Mouse (Mus musculus) MEL (cell line): ENCODE measurements around the gene Btbd6. TPM values are rescaled to one million over a fixed set of nuclear protein-coding genes. Genes with fewer than 3 reads are reported as not detected.

ENCODE experiments used
- DNase-seq: peaks from one replicate; pipeline ENCODE4 v3.0.0; 2011; ENCODE audit warnings: low read depth, low spot score
- H3K27ac ChIP-seq: 2 replicates; pipeline ENCODE4 v1.5.1; 2012; ENCODE audit warnings: low read depth, mild to moderate bottlenecking, control low read depth, low read length, moderate library complexity; ENCODE audit not compliant: control insufficient read depth
- H3K27me3 ChIP-seq, 2 experiments: fragments of 150-350 bp in 1 of 2; sonication (generic) in 1 of 2; 2 replicates each; pipeline ENCODE4 v1.6.1; 2012; ENCODE audit warnings: low read length in 2 of 2, mild to moderate bottlenecking in 2 of 2, improper control_type of control experiment in 1 of 2, moderate library complexity in 1 of 2; ENCODE audit not compliant: insufficient read depth in 2 of 2, control insufficient read depth in 1 of 2
- H3K36me3 ChIP-seq, 2 experiments: 2 replicates each; pipeline ENCODE4 v1.6.1; 2012 to 2014; ENCODE audit warnings: low read length in 2 of 2, improper control_type of control experiment in 1 of 2, inconsistent platforms in 1 of 2, mild to moderate bottlenecking in 1 of 2; ENCODE audit not compliant: insufficient read depth in 2 of 2, control insufficient read depth in 1 of 2
- H3K4me1 ChIP-seq, 2 experiments: fragments of 150-350 bp in 1 of 2; sonication (generic) in 1 of 2; 2 replicates each; pipeline ENCODE4 v1.6.1; 2012; ENCODE audit warnings: low read length in 2 of 2, improper control_type of control experiment in 1 of 2, mild to moderate bottlenecking in 1 of 2; ENCODE audit not compliant: insufficient read depth in 2 of 2, control insufficient read depth in 1 of 2
- H3K4me3 ChIP-seq, 2 experiments: fragments of 150-350 bp in 1 of 2; sonication (generic) in 1 of 2; 2 replicates each; pipeline ENCODE4 v1.5.1; 2012; ENCODE audit warnings: low read depth in 2 of 2, low read length in 2 of 2, mild to moderate bottlenecking in 2 of 2, moderate library complexity in 2 of 2, control low read depth in 1 of 2, improper control_type of control experiment in 1 of 2; ENCODE audit not compliant: control insufficient read depth in 1 of 2, insufficient read depth in 1 of 2
- H3K79me2 ChIP-seq: 2 replicates; pipeline ENCODE4 v1.6.1; 2012; ENCODE audit warnings: mild to moderate bottlenecking, low read length, moderate library complexity; ENCODE audit not compliant: control insufficient read depth, poor library complexity, insufficient read depth
- H3K9ac ChIP-seq: 2 replicates; pipeline ENCODE4 v1.6.1; 2012; ENCODE audit warnings: low read depth, mild to moderate bottlenecking, control low read depth, low read length, moderate library complexity; ENCODE audit not compliant: control insufficient read depth, poor library complexity, severe bottlenecking
- H3K9me3 ChIP-seq: fragments of 150-350 bp; sonication (generic); replicated peaks from 2 replicates; pipeline ENCODE4 v1.6.1; 2012; ENCODE audit warnings: mild to moderate bottlenecking, low read length, improper control_type of control experiment, moderate library complexity; ENCODE audit not compliant: insufficient read depth
- BHLHE40 ChIP-seq: IDR thresholded peaks from 2 replicates; pipeline ENCODE4 v1.6.1; 2012; ENCODE audit warnings: low read depth, mild to moderate bottlenecking, inconsistent platforms, low read length, improper control_type of control experiment, borderline replicate concordance
- CHD1 ChIP-seq: IDR thresholded peaks from 2 replicates; pipeline ENCODE4 v1.6.1; 2012; ENCODE audit warnings: low read depth, mild to moderate bottlenecking, inconsistent platforms, low read length, improper control_type of control experiment
- CTCF ChIP-seq, 3 experiments: IDR thresholded peaks in 2 of 3; conservative IDR thresholded peaks in 1 of 3; 2 replicates each; pipeline ENCODE4 v1.5.1; 2011 to 2012; ENCODE audit warnings: low read length in 3 of 3, low read depth in 2 of 3, mild to moderate bottlenecking in 2 of 3, improper control_type of control experiment in 1 of 3, inconsistent platforms in 1 of 3, mixed read lengths in 1 of 3, moderate library complexity in 1 of 3; ENCODE audit not compliant: control insufficient read depth in 1 of 3, insufficient read depth in 1 of 3, poor library complexity in 1 of 3, severe bottlenecking in 1 of 3
- E2F4 ChIP-seq: IDR thresholded peaks from 2 replicates; pipeline ENCODE4 v1.6.1; 2011; ENCODE audit warnings: low read depth, low read length, improper control_type of control experiment, borderline replicate concordance
- ELF1 ChIP-seq: IDR thresholded peaks from 2 replicates; pipeline ENCODE4 v1.6.1; 2014; ENCODE audit warnings: low read depth, mild to moderate bottlenecking, inconsistent platforms, low read length, improper control_type of control experiment, moderate library complexity
- EP300 ChIP-seq, 2 experiments: IDR thresholded peaks; 2 replicates each; pipeline ENCODE4 v1.6.1; 2011; ENCODE audit warnings: improper control_type of control experiment in 2 of 2, low read length in 2 of 2, low read depth in 1 of 2, mild to moderate bottlenecking in 1 of 2
- ETS1 ChIP-seq: IDR thresholded peaks from 2 replicates; pipeline ENCODE4 v1.6.1; 2012; ENCODE audit warnings: low read depth, mild to moderate bottlenecking, inconsistent platforms, low read length, improper control_type of control experiment, moderate library complexity
- GABPA ChIP-seq: IDR thresholded peaks from 2 replicates; pipeline ENCODE4 v1.6.1; 2012; ENCODE audit warnings: low read depth, mild to moderate bottlenecking, inconsistent platforms, low read length, improper control_type of control experiment, moderate library complexity
- GATA1 ChIP-seq: IDR thresholded peaks from 2 replicates; pipeline ENCODE4 v1.6.1; 2011; ENCODE audit warnings: low read depth, low read length, improper control_type of control experiment
- HCFC1 ChIP-seq: IDR thresholded peaks from 2 replicates; pipeline ENCODE4 v1.6.1; 2012; ENCODE audit warnings: low read depth, mild to moderate bottlenecking, inconsistent platforms, low read length, improper control_type of control experiment, moderate library complexity
- JUND ChIP-seq: IDR thresholded peaks from 2 replicates; pipeline ENCODE4 v1.6.1; 2011; ENCODE audit warnings: low read depth, mild to moderate bottlenecking, improper control_type of control experiment, low read length
- MAFK ChIP-seq: IDR thresholded peaks from 2 replicates; pipeline ENCODE4 v1.6.1; 2011; ENCODE audit warnings: low read depth, mild to moderate bottlenecking, low read length, improper control_type of control experiment, borderline replicate concordance
- MAX ChIP-seq: IDR thresholded peaks from 2 replicates; pipeline ENCODE4 v1.6.1; 2011; ENCODE audit warnings: low read length, improper control_type of control experiment
- MAZ ChIP-seq: IDR thresholded peaks from 2 replicates; pipeline ENCODE4 v1.6.1; 2012; ENCODE audit warnings: low read depth, mild to moderate bottlenecking, inconsistent platforms, low read length, improper control_type of control experiment
- MEF2A ChIP-seq: IDR thresholded peaks from 2 replicates; pipeline ENCODE4 v1.6.1; 2014; ENCODE audit warnings: low read depth, mild to moderate bottlenecking, inconsistent platforms, low read length, improper control_type of control experiment; ENCODE audit not compliant: poor library complexity, insufficient replicate concordance, severe bottlenecking; ENCODE audit errors: extremely low read depth
- MYB ChIP-seq: IDR thresholded peaks from 2 replicates; pipeline ENCODE4 v1.6.1; 2011; ENCODE audit warnings: mild to moderate bottlenecking, low read depth, low read length, improper control_type of control experiment
- NRF1 ChIP-seq: IDR thresholded peaks from 2 replicates; pipeline ENCODE4 v1.6.1; 2014; ENCODE audit warnings: low read depth, mild to moderate bottlenecking, inconsistent platforms, low read length, improper control_type of control experiment, moderate library complexity; ENCODE audit not compliant: poor library complexity, insufficient read depth, severe bottlenecking
- POLR2AphosphoS2 ChIP-seq: IDR thresholded peaks from 2 replicates; pipeline ENCODE4 v1.6.1; 2011; ENCODE audit warnings: low read length, improper control_type of control experiment
- POLR2AphosphoS5 ChIP-seq: IDR thresholded peaks from 2 replicates; pipeline ENCODE4 v1.6.1; 2012; ENCODE audit warnings: low read depth, borderline replicate concordance, mild to moderate bottlenecking, inconsistent platforms, low read length, moderate library complexity, mixed read lengths
- RAD21 ChIP-seq: IDR thresholded peaks from 2 replicates; pipeline ENCODE4 v1.6.1; 2011; ENCODE audit warnings: mild to moderate bottlenecking, low read depth, low read length, improper control_type of control experiment
- RCOR1 ChIP-seq: IDR thresholded peaks from 2 replicates; pipeline ENCODE4 v1.6.1; 2012; ENCODE audit warnings: low read depth, mild to moderate bottlenecking, inconsistent platforms, low read length, improper control_type of control experiment
- SIN3A ChIP-seq: IDR thresholded peaks from 2 replicates; pipeline ENCODE4 v1.6.1; 2012; ENCODE audit warnings: low read length, improper control_type of control experiment, inconsistent platforms
- SMC3 ChIP-seq: IDR thresholded peaks from 2 replicates; pipeline ENCODE4 v1.6.1; 2011; ENCODE audit warnings: low read depth, low read length, improper control_type of control experiment
- TAL1 ChIP-seq: IDR thresholded peaks from 2 replicates; pipeline ENCODE4 v1.6.1; 2012; ENCODE audit warnings: mild to moderate bottlenecking, inconsistent platforms, low read length, moderate library complexity, mixed read lengths
- TBP ChIP-seq: IDR thresholded peaks from 2 replicates; pipeline ENCODE4 v1.8.0; 2011; ENCODE audit warnings: low read depth, low read length, improper control_type of control experiment
- TCF12 ChIP-seq: IDR thresholded peaks from 2 replicates; pipeline ENCODE4 v1.6.1; 2014; ENCODE audit warnings: low read depth, mild to moderate bottlenecking, inconsistent platforms, low read length, improper control_type of control experiment, moderate library complexity
- UBTF ChIP-seq: IDR thresholded peaks from 2 replicates; pipeline ENCODE4 v1.6.1; 2012; ENCODE audit warnings: low read depth, mild to moderate bottlenecking, inconsistent platforms, low read length, improper control_type of control experiment, moderate library complexity, borderline replicate concordance; ENCODE audit not compliant: insufficient read depth
- USF1 ChIP-seq: IDR thresholded peaks from 2 replicates; pipeline ENCODE4 v1.6.1; 2014; ENCODE audit warnings: low read depth, mild to moderate bottlenecking, inconsistent platforms, low read length, improper control_type of control experiment, moderate library complexity
- USF2 ChIP-seq, 2 experiments: IDR thresholded peaks; 2 replicates each; pipeline ENCODE4 v1.6.1; 2011 to 2012; ENCODE audit warnings: improper control_type of control experiment in 2 of 2, low read length in 2 of 2, borderline replicate concordance in 1 of 2, inconsistent platforms in 1 of 2, low read depth in 1 of 2, mild to moderate bottlenecking in 1 of 2; ENCODE audit not compliant: insufficient read depth in 1 of 2
- ZC3H11A ChIP-seq: IDR thresholded peaks from 2 replicates; pipeline ENCODE4 v1.6.1; 2012; ENCODE audit warnings: low read depth, mild to moderate bottlenecking, inconsistent platforms, low read length, improper control_type of control experiment
- ZKSCAN1 ChIP-seq: IDR thresholded peaks from 2 replicates; pipeline ENCODE4 v1.6.1; 2012; ENCODE audit warnings: low read depth, mild to moderate bottlenecking, inconsistent platforms, low read length, improper control_type of control experiment, moderate library complexity
- ZMIZ1 ChIP-seq: IDR thresholded peaks from 2 replicates; pipeline ENCODE4 v1.6.1; 2012; ENCODE audit warnings: low read depth, mild to moderate bottlenecking, inconsistent platforms, low read length, improper control_type of control experiment, moderate library complexity
- ZNF384 ChIP-seq: IDR thresholded peaks from 2 replicates; pipeline ENCODE4 v1.6.1; 2012; ENCODE audit warnings: low read depth, mild to moderate bottlenecking, inconsistent platforms, low read length, improper control_type of control experiment
- polyA plus RNA-seq, 2 experiments: library from polyadenylated mRNA; stranded (reverse) in 1 of 2; unstranded in 1 of 2; fragments of >175 nt in 1 of 2; fragments of >200 nt in 1 of 2; gene quantifications; 2 replicates each; pipeline versions ENCODE4 v1.2.1 to v1.2.4; 2012; ENCODE audit warnings: low replicate concordance in 2 of 2, low read depth in 1 of 2; ENCODE audit not compliant: insufficient read length in 2 of 2, insufficient read depth in 1 of 2, missing spikeins in 1 of 2
- total RNA-seq: library from RNA; depleted of rRNA; stranded (reverse); fragments of 300-350 nt; gene quantifications from 2 replicates; pipeline ENCODE4 v1.2.3, GENCODE M21; 2012

Btbd6 gene
- total and polyA plus RNA-seq, 3 experiments: 1.8 to 3.0 TPM; not detected in 1

GRCm38 (mm10) chr12:112941776-112942713, 34.2 kb upstream of the Btbd6 start, which contains the start of gene Nudt14:
Gene Nudt14, minus strand, starts transcription at chr12:112942124.
- Histone ChIP-seq H3K27ac (peak within 1 kb of the TSS; percentile 55), H3K27me3 (no peaks in the 10 kb centered on the region)
- no peak for TF ChIP-seq MEF2A
- peak; percentile 2; the same call in 1 of the 2 replicates for TF ChIP-seq ELF1
- no peak for TF ChIP-seq JUND
- peak; percentile 70 for TF ChIP-seq TBP
- 0 out of 2 replicates have a peak, but pooled peaks have one; percentile 31 for TF ChIP-seq GABPA
- no peak for TF ChIP-seq USF2 (IDR thresholded peaks at IDR 0.05; ENCODE audit: borderline replicate concordance in 1 of 2, insufficient read depth in 1 of 2, low read depth in 1 of 2, low read length in 2 of 2)
- TF ChIP-seq POLR2AphosphoS5: no peak
- TF ChIP-seq SMC3: 0 out of 2 replicates have a peak, but pooled peaks have one; percentile 18
- TF ChIP-seq HCFC1: peak; percentile 64
- 0 out of 2 replicates have a peak, but pooled peaks have one; percentile 18 for TF ChIP-seq ZC3H11A
- TF ChIP-seq UBTF: no peak
- TF ChIP-seq POLR2AphosphoS2: peak; percentile 79; the same call in 1 of the 2 replicates
- TF ChIP-seq ZNF384: no peak
- peak; percentile 67 for TF ChIP-seq NRF1
- TF ChIP-seq TAL1: no peak
- TF ChIP-seq USF1: no peak
- no peak for TF ChIP-seq GATA1
- TF ChIP-seq TCF12: peak; percentile 74
- no peak; the same call in 1 of the 2 replicates for TF ChIP-seq RCOR1
- 0 out of 2 replicates have a peak, but pooled peaks have one; percentile 26 for TF ChIP-seq ETS1
- no peak for TF ChIP-seq CHD1
- TF ChIP-seq EP300 (IDR thresholded peaks at IDR 0.05; ENCODE audit: low read depth in 1 of 2, low read length in 2 of 2): peak; percentile 35; a peak in 2 of 4 replicates
- peak; percentile 48; the same call in 1 of the 2 replicates for TF ChIP-seq ZKSCAN1
- TF ChIP-seq MAFK: no peak
- TF ChIP-seq MAX: peak; percentile 76
- 0 out of 2 replicates have a peak, but pooled peaks have one; percentile 41 for TF ChIP-seq BHLHE40
- TF ChIP-seq SIN3A: peak; percentile 42
- TF ChIP-seq E2F4: peak; percentile 72; the same call in 1 of the 2 replicates
- TF ChIP-seq ZMIZ1: peak; percentile 88
- TF ChIP-seq MYB: no peak
- TF ChIP-seq CTCF (IDR thresholded peaks at IDR 0.05 in 2 of 3, conservative IDR thresholded peaks at IDR 0.05 in 1 of 3; ENCODE audit: control insufficient read depth in 1 of 3, insufficient read depth in 1 of 3, low read depth in 2 of 3, low read length in 3 of 3, poor library complexity in 1 of 3, severe bottlenecking in 1 of 3): no peak
- peak; percentile 69 for TF ChIP-seq MAZ
- TF ChIP-seq RAD21: no peak

More at GRCm38 (mm10) chr12:112941776-112942713, 34.2 kb upstream of the Btbd6 start, which contains the start of gene Nudt14:
- peak; percentile 96 for DNase-seq
- Histone ChIP-seq H3K9ac (peak within 1 kb of the TSS; percentile 82), H3K9me3 (no peaks in the 10 kb centered on the region), H3K36me3 (peaks cover 0 to 6% of the 10 kb centered on the region in 2 experiments; a peak in 2 of 4 replicates), H3K4me1 (peaks cover 9 to 14% of the 10 kb centered on the region in 2 experiments), H3K79me2 (peaks cover 3% of the 10 kb centered on the region; the same call in 1 of the 2 replicates), H3K4me3 (peak within 1 kb of the TSS; percentile 74 to 88)
